Mouse (Mus musculus): ENCODE results near the gene Myrfl. TPM values are rescaled to one million over a fixed set of nuclear protein-coding genes. Genes with fewer than 3 reads are reported as not detected.

The Myrfl gene
- total RNA-seq, 2 experiments from 2014 or later, result 0.32 to 0.41 TPM

- no peak for DNase-seq
Measured at GRCm38 (mm10) chr10:116815311-116816060, 81.2 kb downstream of the Myrfl start.

GRCm38 (mm10) chr10:116813150-116813549 is 83.6 kb downstream of the Myrfl start:
- DNase-seq, result no peak

GRCm38 (mm10) chr10:116810738-116811137 is 86.0 kb downstream of the Myrfl start:
- no peak for DNase-seq

GRCm38 (mm10) chr10:116809383-116809782 is 87.3 kb downstream of the Myrfl start:
- no peak for DNase-seq

GRCm38 (mm10) chr10:116808556-116809353 is 88.0 kb downstream of the Myrfl start:
- DNase-seq, result no peak

GRCm38 (mm10) chr10:116802178-116802794 is 94.4 kb downstream of the Myrfl start:
- no peak for DNase-seq

GRCm38 (mm10) chr10:116801281-116801680 is 95.4 kb downstream of the Myrfl start:
- no peak for DNase-seq

- DNase-seq, result peak; percentile 21
Measured at GRCm38 (mm10) chr10:116796066-116796465, 100.7 kb downstream of the Myrfl start.

- no peak for DNase-seq
Measured at GRCm38 (mm10) chr10:116789096-116789495, 107.6 kb downstream of the Myrfl start.

GRCm38 (mm10) chr10:116788431-116788830 is 108.3 kb downstream of the Myrfl start:
- no peak for DNase-seq

- peak; percentile 26 for DNase-seq
Measured at GRCm38 (mm10) chr10:116784098-116784497, 112.6 kb downstream of the Myrfl start.

GRCm38 (mm10) chr10:116783020-116783419 is 113.7 kb downstream of the Myrfl start:
- DNase-seq, result no peak

GRCm38 (mm10) chr10:116777947-116778346 is 118.8 kb downstream of the Myrfl start:
- no peak for DNase-seq

- DNase-seq, result no peak
Measured at GRCm38 (mm10) chr10:116776846-116777245, 119.9 kb downstream of the Myrfl start.

- DNase-seq, result peak; percentile 42
Measured at GRCm38 (mm10) chr10:116773846-116774750, 122.6 kb downstream of the Myrfl start.

GRCm38 (mm10) chr10:116771215-116771935 is 125.3 kb downstream of the Myrfl start:
- peak; percentile 82 for DNase-seq

- DNase-seq, result peak; percentile 54
Measured at GRCm38 (mm10) chr10:116768642-116769041, 128.1 kb downstream of the Myrfl start.

- peak; percentile 35 for DNase-seq
Measured at GRCm38 (mm10) chr10:116766525-116766924, 130.2 kb downstream of the Myrfl start.

- no peak for DNase-seq
Measured at GRCm38 (mm10) chr10:116761476-116762068, 135.1 kb downstream of the Myrfl start.

GRCm38 (mm10) chr10:116760561-116760960 is 136.2 kb downstream of the Myrfl start:
- no peak for DNase-seq

- no peak for DNase-seq
Measured at GRCm38 (mm10) chr10:116759816-116760215, 136.9 kb downstream of the Myrfl start.

Measured in heart, postnatal 4 days (tissue).